ENCODE assay signal across 21 mouse cellular contexts in genomic region chr14:76020259-76020785, GRCm38 (mm10). TPM values are rescaled to one million over a fixed set of nuclear protein-coding genes. Genes with fewer than 3 reads are reported as not detected.
DNase-seq lines count a peak whose midpoint lies in the region; ATAC-seq lines count a peak whose summit lies in the region.
"Had no signal": no experiment of that assay in that cellular context is flagged by ENCODE, and none has a peak within 500 bp of the region (broad histone marks: within the 10 kb centered on the region; RNA-seq: fewer than 3 reads in every experiment).

No protein-coding gene starts in this region.

- 84% methylated on average over 5 of the region's 5 CpGs for WGBS in midbrain, embryonic 11.5 days
- WGBS in midbrain, embryonic 10.5 days: 84% methylated on average over 5 of the region's 5 CpGs
- 75% methylated on average over 5 of the region's 5 CpGs for WGBS in midbrain, embryonic 12.5 days

- DNase-seq in cerebellum, postnatal 10 days: peak; percentile 23 to 25
- no peak for DNase-seq in cerebellum, postnatal 14 days
- DNase-seq in midbrain, embryonic 11.5 days (ENCODE audit: low spot score, missing footprints): peak; percentile 75
- DNase-seq in midbrain, embryonic 10.5 days (ENCODE audit: low spot score): no peak
- no peak for DNase-seq in adrenal gland, adult 18-20 months (ENCODE audit: low spot score in 2 of 2)
- DNase-seq in frontal cortex, postnatal 36 days (ENCODE audit: low spot score in 2 of 2): no peak
- DNase-seq in adrenal gland, adult (ENCODE audit: inconsistent age in 2 of 2, low spot score in 1 of 2): no peak
- DNase-seq: adrenal gland, postnatal 10 days; cerebellum, adult 11-12 months; gastrocnemius, adult 2 months; kidney, adult 2 months; kidney, postnatal 25 days; liver, postnatal 0 days; lung, postnatal 36 days; right cerebral cortex, postnatal 4 days; thymus, postnatal 25 days had no signal

- no peak for ATAC-seq in midbrain, embryonic 11.5 days (ENCODE audit: low FRiP score)
- no peak for ATAC-seq in midbrain, embryonic 12.5 days (ENCODE audit: low FRiP score, low read depth)
- ATAC-seq: CD4-positive, CD25-positive, alpha-beta regulatory T cell, adult 4 months; liver, postnatal 0 days had no signal

- no peaks in the 10 kb centered on the region for H3K9me3 ChIP-seq in midbrain, embryonic 11.5 days (ENCODE audit: control insufficient read depth, low read length)
- H3K9me3 ChIP-seq in midbrain, embryonic 10.5 days (replicated peaks): no peaks in the 10 kb centered on the region
- H3K9me3 ChIP-seq in midbrain, embryonic 12.5 days: 0 out of 2 replicates have a peak, but pooled peaks cover 2% of the 10 kb centered on the region
- H3K9me3 ChIP-seq: G1E; neural tube, embryonic 12.5 days had no signal

- no peaks in the 10 kb centered on the region for H3K27me3 ChIP-seq in midbrain, embryonic 11.5 days (ENCODE audit: control insufficient read depth, insufficient read depth, low read length)
- no peaks in the 10 kb centered on the region for H3K27me3 ChIP-seq in midbrain, embryonic 10.5 days (ENCODE audit: low read depth, poor library complexity, severe bottlenecking)
- no peaks in the 10 kb centered on the region for H3K27me3 ChIP-seq in midbrain, embryonic 12.5 days
- H3K27me3 ChIP-seq: heart, embryonic 13.5 days; neural tube, embryonic 12.5 days had no signal

- H3K27ac ChIP-seq in midbrain, embryonic 11.5 days (ENCODE audit: low read depth, low read length): peak overlapping the region; percentile 32; the same call in 1 of the 2 replicates
- no peak overlapping the region; the same call in 1 of the 2 replicates for H3K27ac ChIP-seq in midbrain, embryonic 10.5 days (replicated peaks)
- peak overlapping the region; percentile 75 for H3K27ac ChIP-seq in midbrain, embryonic 12.5 days (replicated peaks)
- H3K27ac ChIP-seq: gastrocnemius, adult 2 months; heart, embryonic 13.5 days; neural tube, embryonic 12.5 days had no signal

- no peak overlapping the region for H3K4me2 ChIP-seq in midbrain, embryonic 11.5 days
- H3K4me2 ChIP-seq in midbrain, embryonic 12.5 days (replicated peaks): no peak overlapping the region
- H3K4me2 ChIP-seq: heart, embryonic 13.5 days; neural tube, embryonic 12.5 days had no signal

- no peak overlapping the region for H3K9ac ChIP-seq in midbrain, embryonic 11.5 days (ENCODE audit: low read length)
- no peak overlapping the region for H3K9ac ChIP-seq in midbrain, embryonic 12.5 days (replicated peaks)
- H3K9ac ChIP-seq: heart, embryonic 13.5 days; liver, postnatal 0 days; neural tube, embryonic 12.5 days had no signal

- no peaks in the 10 kb centered on the region for H3K36me3 ChIP-seq in midbrain, embryonic 11.5 days (ENCODE audit: control insufficient read depth, insufficient read depth, low read length)
- no peaks in the 10 kb centered on the region for H3K36me3 ChIP-seq in midbrain, embryonic 10.5 days
- H3K36me3 ChIP-seq in midbrain, embryonic 12.5 days: no peaks in the 10 kb centered on the region
- H3K36me3 ChIP-seq: G1E; heart, embryonic 13.5 days; neural tube, embryonic 12.5 days had no signal

- no peak overlapping the region for H3K4me3 ChIP-seq in midbrain, embryonic 11.5 days (ENCODE audit: low read depth, low read length)
- H3K4me3 ChIP-seq in midbrain, embryonic 10.5 days: no peak overlapping the region
- H3K4me3 ChIP-seq in midbrain, embryonic 12.5 days: no peak overlapping the region
- H3K4me3 ChIP-seq: gastrocnemius, adult 2 months; heart, embryonic 13.5 days; neural tube, embryonic 12.5 days had no signal

- no peaks in the 10 kb centered on the region for H3K4me1 ChIP-seq in midbrain, embryonic 11.5 days (ENCODE audit: control insufficient read depth, insufficient read depth, low read length)
- peaks cover 13% of the 10 kb centered on the region; the same call in 1 of the 2 replicates for H3K4me1 ChIP-seq in midbrain, embryonic 10.5 days
- peaks cover 13% of the 10 kb centered on the region; the same call in 1 of the 2 replicates for H3K4me1 ChIP-seq in midbrain, embryonic 12.5 days
- H3K4me1 ChIP-seq: heart, embryonic 13.5 days; neural tube, embryonic 12.5 days had no signal

RNA-seq across cellular contexts. Expression of gene Gtf2f2, which starts 9.7 kb away (rescaled TPM):
- polyA plus RNA-seq in midbrain, embryonic 11.5 days (2014; fragmentation: Nextera tagmentation; extraction: Ambion mirVana): 59.3 and 66.7 TPM in 2 replicates
- polyA plus RNA-seq in midbrain, embryonic 10.5 days (2016; fragmentation: Nextera tagmentation; extraction: Ambion mirVana): 55.5 and 58.9 TPM in 2 replicates
- 47.3 and 48.9 TPM in 2 replicates for polyA plus RNA-seq in midbrain, embryonic 12.5 days (2016; fragmentation: Nextera tagmentation; extraction: Ambion mirVana)
- 10 to 100 TPM; 24.7 to 26.6 TPM for total RNA-seq in adrenal gland, adult 18-20 months (2021)

Comparison
In these comparisons a context has a peak if more than half of its experiments do, and no peak if none do; other contexts are left out.
1. DNase-seq: peak in cerebellum, postnatal 10 days (2 of 2) and midbrain, embryonic 11.5 days (single experiment); none in cerebellum, postnatal 14 days (0 of 2), midbrain, embryonic 10.5 days (single experiment), adrenal gland, adult 18-20 months (0 of 2), frontal cortex, postnatal 36 days (0 of 2) and adrenal gland, adult (0 of 2).